Mouse (Mus musculus): Measurements from ENCODE around the gene Fam83f.

DNA sequence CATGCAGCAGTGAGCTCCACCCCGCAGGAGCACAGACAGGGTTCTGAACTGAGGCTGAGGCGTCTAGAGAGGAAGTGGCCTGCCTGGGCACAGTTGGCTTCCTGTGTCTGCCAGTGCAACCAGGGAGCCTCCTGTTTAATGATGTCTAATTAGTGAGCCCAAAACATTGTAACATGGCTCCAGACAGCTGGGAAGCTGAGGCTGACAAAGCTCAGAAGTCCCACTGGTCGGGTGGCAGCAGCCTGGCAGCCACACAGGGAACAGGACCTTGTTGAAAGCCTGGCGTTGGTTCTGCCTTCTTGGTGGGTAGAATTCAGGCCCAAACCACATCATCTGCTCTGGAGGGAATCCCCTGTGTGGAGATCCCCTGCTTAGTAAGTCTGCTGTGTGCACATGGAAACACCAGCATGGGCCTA lies 9.8 kb downstream of the Fam83f start:
- TF ChIP-seq CTCF (IDR thresholded peaks at IDR 0.05 in 2 of 3, conservative IDR thresholded peaks at IDR 0.05 in 1 of 3; ENCODE audit: control insufficient read depth in 1 of 3, insufficient read depth in 1 of 3, low read depth in 2 of 3, low read length in 3 of 3, poor library complexity in 1 of 3, severe bottlenecking in 1 of 3) (no peak), CHD2 (IDR thresholded peaks at IDR 0.05; ENCODE audit: low read length) (no peak), TCF12 (IDR thresholded peaks at IDR 0.05; ENCODE audit: low read depth, low read length) (no peak), HCFC1 (IDR thresholded peaks at IDR 0.05; ENCODE audit: low read depth, low read length) (no peak), CHD1 (IDR thresholded peaks at IDR 0.05; ENCODE audit: low read depth, low read length) (no peak), MAZ (IDR thresholded peaks at IDR 0.05; ENCODE audit: low read depth, low read length) (no peak), RCOR1 (IDR thresholded peaks at IDR 0.05; ENCODE audit: low read depth, low read length) (no peak), E2F4 (IDR thresholded peaks at IDR 0.05; ENCODE audit: borderline replicate concordance, low read depth, low read length) (no peak)

All from MEL (cell line).